Mouse (Mus musculus) liver, embryonic 14.5 days (tissue): Measurements from ENCODE around the gene Elmo1.

Experiments used
- CTCF ChIP-seq: IDR thresholded peaks from 2 replicates; pipeline ENCODE4 v1.5.1; 2016; ENCODE audit warnings: antibody characterized with exemption, low read depth, control low read depth
- EP300 ChIP-seq: IDR thresholded peaks from 2 replicates; pipeline ENCODE4 v1.6.1; 2016; ENCODE audit warnings: antibody characterized with exemption, low read depth

DNA sequence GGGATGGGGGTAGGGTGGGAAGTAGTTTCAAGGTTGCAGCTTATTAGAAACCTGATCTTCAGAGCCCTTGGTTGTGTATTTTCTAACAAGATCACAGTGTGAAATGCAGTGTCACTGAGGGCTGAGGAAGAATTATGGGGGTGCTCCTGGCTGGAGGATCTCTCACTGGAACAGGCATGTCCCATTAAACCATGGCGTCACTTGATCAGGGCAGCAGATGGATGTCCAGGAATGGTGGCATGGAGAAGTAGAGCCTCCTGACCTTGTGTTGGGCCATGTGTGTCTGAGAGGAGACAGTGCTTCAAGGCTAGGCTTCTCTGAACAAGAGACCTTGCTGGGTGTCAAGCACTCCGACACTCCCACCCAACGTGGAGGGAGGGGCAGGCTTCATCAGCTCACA, 431.1 kb downstream of the Elmo1 start:
- TF ChIP-seq CTCF (no peak), EP300 (no peak)
